Mouse (Mus musculus) ES-Bruce4 (cell line): ENCODE results near the gene Tiam1.

Source experiments
- CTCF ChIP-seq: IDR thresholded peaks from one replicate; pipeline ENCODE4 v1.8.1; 2011; ENCODE audit warnings: low read depth, low read length
- POLR2A ChIP-seq: IDR thresholded peaks from one replicate; pipeline ENCODE4 v1.8.1; 2011; ENCODE audit warnings: low read length; ENCODE audit not compliant: insufficient read depth

GRCm38 (mm10) chr16:90046494-90047158 lies 96.9 kb downstream of the Tiam1 start:
- no peak for TF ChIP-seq CTCF
- no peak for TF ChIP-seq POLR2A
